Mouse (Mus musculus) right cerebral cortex, postnatal 25 days (tissue): ENCODE measurements around the gene Dus2.

Experiments used
- DNase-seq: peaks from one replicate; pipeline ENCODE4 v3.0.0; 2022

The Dus2 gene

DNA sequence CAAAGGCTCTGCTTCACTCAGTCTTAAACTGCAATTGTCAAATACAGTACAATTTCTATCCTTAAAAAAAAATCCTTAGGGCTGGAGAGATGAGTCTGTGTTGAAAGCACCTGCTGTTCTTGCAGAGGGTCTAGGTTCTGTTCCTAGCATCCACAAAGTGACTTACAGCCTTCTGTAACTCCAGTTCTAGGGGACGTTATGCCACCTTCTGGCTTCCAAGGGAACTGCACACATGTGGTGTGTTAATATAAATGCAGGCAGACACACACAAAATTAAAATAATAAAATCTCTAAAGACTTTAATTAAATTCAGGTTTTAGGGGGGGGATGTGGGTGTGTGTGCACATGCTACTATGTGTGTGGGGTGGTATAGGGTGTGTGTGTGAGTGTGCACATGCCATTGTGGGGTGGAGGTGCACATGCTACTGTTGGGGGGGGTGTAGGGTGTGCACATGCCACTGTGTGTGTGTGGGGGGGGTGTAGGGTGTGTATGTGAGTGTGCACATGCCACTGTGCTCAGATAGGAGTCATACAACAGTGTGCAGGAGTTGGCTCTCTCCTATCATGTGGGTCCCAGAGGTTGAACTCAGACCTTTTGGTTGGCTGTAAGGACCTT, 86.4 kb downstream of the Dus2 start:
- DNase-seq = no peak

DNA sequence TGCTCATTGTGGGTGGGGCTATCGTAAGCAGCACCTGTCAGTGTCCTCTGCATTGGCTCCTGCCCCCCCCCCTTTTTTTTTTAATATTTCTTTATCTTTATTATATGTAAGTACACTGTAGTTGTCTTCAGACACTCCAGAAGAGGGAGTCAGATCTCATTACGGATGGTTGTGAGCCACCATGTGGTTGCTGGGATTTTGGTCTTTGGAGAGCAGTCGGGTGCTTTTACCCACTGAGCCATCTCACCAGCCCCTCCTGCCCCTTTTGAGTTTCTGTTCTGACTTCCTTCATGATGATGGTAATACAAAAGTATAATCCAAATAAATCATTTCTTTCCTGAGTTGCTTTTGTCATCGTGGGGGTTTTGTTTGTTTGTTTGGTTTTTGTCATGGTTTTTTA, 111.2 kb downstream of the Dus2 start:
- no peak for DNase-seq
